Mouse (Mus musculus): ENCODE measurements around the gene Mep1a.

Mep1a gene

DNA sequence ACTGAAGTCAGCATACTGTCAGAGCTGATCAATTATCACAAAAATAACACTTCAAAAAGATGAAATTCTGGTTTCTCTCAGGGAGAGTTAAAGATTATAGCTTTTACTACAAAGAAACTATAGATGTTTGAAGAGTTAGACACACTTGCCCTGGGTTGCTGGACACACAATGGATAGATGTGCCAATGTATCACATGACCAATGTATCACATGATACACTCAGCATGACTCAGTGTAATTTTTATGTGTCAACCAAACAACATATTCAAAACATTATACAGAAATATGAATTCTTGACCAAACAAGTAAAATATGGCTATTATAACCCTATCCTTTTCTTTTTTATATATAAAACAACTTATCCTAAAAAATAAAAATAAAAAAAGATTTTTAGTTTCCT is 25.0 kb downstream of the Mep1a start:
- no peak for DNase-seq (ENCODE audit: low spot score)

DNA sequence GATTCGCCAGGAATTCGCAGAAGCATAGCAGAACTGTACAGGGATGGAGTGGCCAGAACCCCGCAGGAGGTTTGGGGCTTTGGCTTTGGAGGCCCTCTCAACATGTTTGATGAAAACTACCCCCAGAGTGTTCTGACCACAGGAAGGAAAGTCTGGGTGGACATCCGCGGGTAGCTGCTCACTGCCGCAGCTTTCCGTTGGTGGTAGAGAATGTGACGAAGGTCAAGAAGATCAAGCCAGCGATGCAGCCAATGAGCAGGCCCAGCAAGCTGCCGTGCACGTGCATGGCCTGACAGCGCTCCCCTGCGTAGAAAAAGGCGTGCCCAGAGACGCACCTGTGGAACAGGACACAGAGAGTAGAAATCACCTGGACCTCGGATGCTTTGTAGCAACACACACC is 27.8 kb downstream of the Mep1a start:
- DNase-seq (ENCODE audit: low spot score) = no peak

DNA sequence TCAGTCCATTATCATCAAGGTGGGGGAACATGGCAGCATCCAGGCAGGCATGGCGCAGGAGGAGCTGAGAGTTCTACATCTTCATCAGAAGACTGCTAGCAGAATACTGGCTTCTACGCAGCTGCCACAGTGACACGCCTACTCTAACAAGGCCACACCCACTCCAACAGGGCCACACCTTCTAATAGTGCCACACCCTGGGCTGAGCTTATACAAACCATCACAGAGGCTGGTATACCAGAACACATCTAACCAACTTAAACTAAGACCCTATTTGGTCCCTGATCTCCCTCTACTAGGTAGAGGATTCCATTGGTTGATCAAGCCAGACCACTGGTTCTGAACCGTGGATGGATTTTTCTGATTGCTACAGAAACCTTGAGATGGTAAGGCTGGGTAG is 30.1 kb downstream of the Mep1a start:
- no peak for DNase-seq (ENCODE audit: low spot score)

DNA sequence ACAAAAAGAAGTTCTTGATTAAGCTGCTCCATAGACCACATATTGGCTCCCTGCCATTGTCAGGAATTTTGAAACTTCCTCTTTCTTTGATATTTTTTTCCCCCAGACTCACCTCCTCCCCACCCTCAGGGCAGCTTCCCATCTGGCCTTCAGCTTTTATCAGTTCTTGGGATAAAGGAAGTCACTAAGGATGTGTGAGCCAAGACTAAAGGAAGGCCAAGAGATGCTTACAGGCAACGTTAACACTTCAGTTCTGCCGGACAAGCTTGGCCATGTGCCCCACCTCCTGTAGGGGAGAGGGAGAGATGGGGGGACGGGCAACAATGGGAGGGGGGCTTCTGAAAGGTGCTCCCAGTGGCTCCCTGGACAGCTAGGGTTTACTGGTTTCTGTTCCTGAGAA is 32.6 kb downstream of the Mep1a start:
- DNase-seq (ENCODE audit: low spot score) = no peak

DNA sequence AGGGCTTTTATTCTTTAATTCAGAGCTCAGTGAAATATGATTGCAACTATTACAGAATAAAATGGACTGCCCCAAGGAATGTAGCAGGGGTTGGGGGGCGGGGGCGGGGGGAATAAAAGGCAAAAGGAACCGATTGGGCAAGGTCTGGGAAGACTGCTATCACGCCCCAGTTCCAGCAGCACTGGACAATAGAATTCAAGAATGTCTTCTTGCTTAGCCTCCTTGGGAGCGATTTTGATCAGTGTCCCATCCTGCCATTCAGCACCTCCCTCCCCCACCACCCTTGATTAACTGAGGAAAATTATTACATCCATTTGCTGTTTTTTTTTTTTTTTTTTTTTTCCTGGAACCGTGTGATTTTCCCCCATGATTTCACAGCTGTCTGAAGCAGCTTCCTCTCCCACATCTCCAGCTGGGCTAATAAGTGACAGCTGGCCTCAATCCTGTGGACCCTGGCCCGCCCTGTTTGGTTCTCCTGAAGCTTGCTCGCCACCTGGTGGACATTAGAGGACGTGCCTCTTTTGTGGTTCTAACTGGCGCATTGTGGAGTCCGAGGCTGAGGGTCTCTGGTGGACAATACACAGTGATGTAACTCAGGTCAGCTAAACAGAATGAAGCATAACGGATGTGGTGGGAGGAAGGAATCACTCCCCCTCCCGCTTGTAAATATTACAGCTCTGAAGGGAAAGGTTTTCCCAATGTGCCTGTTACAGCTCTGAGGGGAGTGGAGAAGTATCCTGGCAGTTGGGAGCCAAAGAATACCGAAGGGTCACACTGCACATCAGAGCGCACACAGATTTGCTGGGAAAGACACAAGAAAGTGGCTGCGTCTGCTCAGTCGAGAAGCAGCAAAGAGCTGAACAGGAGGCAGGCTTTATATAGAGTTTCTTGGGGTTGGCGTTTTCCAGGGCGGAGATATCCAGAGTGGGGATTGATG is 42.1 kb downstream of the Mep1a start:
- DNase-seq (ENCODE audit: low spot score) = peak; percentile 74

DNA sequence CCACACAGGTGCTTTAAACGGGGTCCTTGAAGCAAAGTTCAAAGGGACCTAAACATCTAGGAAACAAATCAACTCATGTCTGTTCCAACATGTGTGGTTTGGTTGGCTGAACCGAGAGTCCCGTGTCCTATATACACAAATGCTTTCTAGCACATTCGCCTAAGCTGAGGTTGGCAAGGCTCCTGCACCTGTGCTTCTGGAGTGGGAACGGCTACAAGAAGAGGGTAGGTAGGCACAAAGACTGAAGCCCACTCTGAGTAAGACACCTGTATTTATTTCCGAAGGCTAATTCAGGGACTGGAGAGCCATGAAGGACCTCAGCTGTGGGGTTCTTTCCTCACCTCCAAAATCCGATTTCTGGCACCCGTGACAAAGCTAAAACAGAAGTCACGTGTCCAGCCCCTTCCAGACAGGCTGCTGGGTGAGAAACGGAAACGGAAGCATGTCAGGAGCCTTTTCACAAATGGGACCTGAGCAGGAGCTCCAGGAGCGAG is 42.8 kb downstream of the Mep1a start:
- no peak for DNase-seq (ENCODE audit: low spot score)

DNA sequence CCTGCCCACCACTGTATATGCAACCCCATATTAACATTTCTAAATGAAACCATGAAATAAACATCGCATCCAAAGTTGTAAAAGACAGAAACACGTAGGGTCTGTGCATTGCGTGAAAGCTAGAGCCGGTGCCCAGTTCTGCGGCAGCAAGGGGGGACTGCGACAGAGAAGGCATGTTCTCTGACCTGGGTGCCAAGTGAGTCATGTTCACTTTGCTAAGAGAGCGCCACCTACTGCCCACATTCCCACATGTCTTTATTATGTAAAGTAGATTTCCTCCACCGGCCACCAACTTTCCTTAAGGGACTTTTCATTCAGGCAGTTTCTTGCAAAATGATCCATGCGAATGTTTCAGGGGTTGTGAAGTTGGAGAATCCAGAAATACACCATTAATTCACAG is 44.0 kb downstream of the Mep1a start:
- DNase-seq (ENCODE audit: low spot score) = peak; percentile 79

DNA sequence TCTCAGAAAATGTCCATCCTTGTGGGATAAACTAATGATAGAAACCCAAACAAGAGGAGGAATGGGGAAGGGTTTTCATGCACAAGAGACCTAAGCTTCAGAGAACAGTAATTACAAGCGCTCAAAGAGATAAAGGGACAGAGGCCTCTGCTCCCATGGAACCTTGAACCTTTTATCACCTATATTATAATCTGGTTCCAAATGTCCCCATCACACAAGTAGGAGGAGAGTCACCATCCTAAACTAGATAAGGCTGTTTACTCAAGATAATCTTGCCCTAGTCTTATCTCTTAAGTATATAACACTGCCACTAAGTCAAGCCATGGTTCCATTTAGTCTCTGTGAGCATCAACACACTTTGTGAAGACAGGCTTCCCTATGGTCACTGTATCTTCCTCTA is 51.4 kb downstream of the Mep1a start:
- no peak for DNase-seq (ENCODE audit: low spot score)

DNA sequence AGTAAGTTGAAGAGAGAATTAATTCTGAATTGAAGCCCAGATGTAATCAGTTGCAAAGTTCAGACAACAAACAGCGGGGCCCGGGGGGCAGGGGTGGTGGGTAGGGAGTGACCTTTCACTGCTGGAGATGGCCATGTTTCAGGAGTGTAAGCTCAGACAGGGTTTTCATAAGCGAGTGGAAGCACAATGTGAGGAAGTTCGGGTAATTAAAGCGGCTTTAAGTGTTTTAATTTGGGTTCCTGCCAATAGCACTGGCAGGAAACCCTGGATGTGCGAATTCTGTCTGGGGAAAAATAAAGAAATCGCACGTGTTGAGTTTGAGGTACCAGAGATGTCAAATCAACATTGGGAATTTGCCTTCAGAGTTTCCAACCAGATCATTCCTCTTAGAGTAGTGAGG is 68.1 kb downstream of the Mep1a start:
- DNase-seq (ENCODE audit: low spot score) = no peak

DNA sequence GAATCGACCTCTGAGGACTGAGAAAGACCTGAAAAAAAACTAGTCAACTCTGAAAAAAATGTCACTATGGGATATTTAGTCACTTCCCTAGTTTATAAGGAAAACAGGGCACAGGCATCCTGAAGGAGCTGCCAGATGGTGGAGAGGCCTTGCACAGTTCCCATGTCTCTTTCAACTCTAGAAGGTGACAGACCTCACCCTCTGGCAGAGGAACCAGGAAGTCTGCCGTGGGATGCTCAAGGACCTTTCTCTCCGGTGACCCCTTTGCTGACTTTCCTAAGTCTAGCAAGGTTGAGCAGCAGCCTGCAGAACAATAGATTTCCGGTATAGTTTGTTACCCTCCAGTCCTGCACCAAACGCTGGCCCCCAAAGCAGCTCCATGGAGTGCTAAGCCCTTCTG is 70.9 kb downstream of the Mep1a start:
- no peak for DNase-seq (ENCODE audit: low spot score)

Measured in layer of hippocampus, adult 11-12 months (tissue).